15 mouse cellular contexts compared by ENCODE assay signal in the genomic region with DNA sequence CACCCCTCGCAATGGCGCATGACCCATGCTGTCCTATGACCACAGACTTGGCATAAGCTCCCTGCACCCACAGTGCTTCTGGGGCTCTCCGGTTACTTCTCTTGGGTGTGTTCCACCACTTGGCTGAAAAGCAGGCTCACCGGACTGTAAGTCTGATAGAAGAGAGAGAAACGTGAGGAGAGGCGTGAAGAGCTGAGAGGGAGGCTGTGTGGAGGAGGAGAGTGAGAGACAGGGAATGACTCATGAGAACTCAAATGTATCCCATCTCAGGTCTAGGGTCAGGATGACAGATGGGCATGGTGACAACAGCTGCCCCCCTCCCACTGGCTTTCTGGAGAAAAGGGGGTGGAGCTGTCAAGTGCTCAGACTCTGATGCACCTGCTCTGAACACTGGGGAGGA. TPM values are rescaled to one million over a fixed set of nuclear protein-coding genes. Genes with fewer than 3 reads are reported as not detected.
DNase-seq lines count a peak whose midpoint lies in the region; ATAC-seq and TF ChIP-seq lines count a peak whose summit lies in the region.
"Had no signal": no experiment of that assay in that cellular context is flagged by ENCODE, and none has a peak within 500 bp of the region (broad histone marks: within the 10 kb centered on the region; RNA-seq: fewer than 3 reads in every experiment).

No protein-coding gene starts in this region.

- no peaks in the 10 kb centered on the region for H3K36me3 ChIP-seq in hindbrain, embryonic 13.5 days
- no peaks in the 10 kb centered on the region for H3K36me3 ChIP-seq in hindbrain, embryonic 10.5 days
- H3K36me3 ChIP-seq in lung, postnatal 0 days (ENCODE audit: insufficient read depth, low read length), result no peaks in the 10 kb centered on the region
- H3K36me3 ChIP-seq: heart, embryonic 15.5 days; hindbrain, embryonic 12.5 days; liver, embryonic 12.5 days had no signal

- no peaks in the 10 kb centered on the region for H3K9me3 ChIP-seq in hindbrain, embryonic 13.5 days
- H3K9me3 ChIP-seq in hindbrain, embryonic 10.5 days, result no peaks in the 10 kb centered on the region
- H3K9me3 ChIP-seq in lung, postnatal 0 days (ENCODE audit: low read length), result no peaks in the 10 kb centered on the region
- H3K9me3 ChIP-seq: heart, embryonic 15.5 days; hindbrain, embryonic 12.5 days; liver, embryonic 12.5 days had no signal

- no peak for ATAC-seq in hindbrain, embryonic 13.5 days (ENCODE audit: low FRiP score)
- no peak for ATAC-seq in lung, postnatal 0 days
- ATAC-seq in erythroblast, adult 5-6 weeks (replicated peaks; ENCODE audit: low FRiP score, poor library complexity, severe bottlenecking), result no peak
- ATAC-seq: liver, embryonic 12.5 days had no signal

- H3K27me3 ChIP-seq in hindbrain, embryonic 13.5 days, result peaks cover 15% of the 10 kb centered on the region; the same call in 1 of the 2 replicates
- peaks cover 10% of the 10 kb centered on the region for H3K27me3 ChIP-seq in hindbrain, embryonic 10.5 days (ENCODE audit: insufficient read depth, poor library complexity, severe bottlenecking)
- no peaks in the 10 kb centered on the region for H3K27me3 ChIP-seq in lung, postnatal 0 days (replicated peaks; ENCODE audit: insufficient read depth, low read length)

- no peak overlapping the region for H3K4me2 ChIP-seq in hindbrain, embryonic 13.5 days
- H3K4me2 ChIP-seq in lung, postnatal 0 days (replicated peaks; ENCODE audit: low read depth, low read length), result no peak overlapping the region
- H3K4me2 ChIP-seq: heart, embryonic 15.5 days; hindbrain, embryonic 12.5 days; liver, embryonic 12.5 days had no signal

- intact Hi-C loops in left cerebral cortex, postnatal 36 days (cut with DNase I), result loop anchor here (2.0 kb wide), 1 partner anchor 29 kb away; no protein-coding TSS in a partner anchor

- H3K4me3 ChIP-seq in hindbrain, embryonic 13.5 days, result no peak overlapping the region
- no peak overlapping the region for H3K4me3 ChIP-seq in hindbrain, embryonic 10.5 days
- H3K4me3 ChIP-seq in lung, postnatal 0 days (ENCODE audit: low read depth, low read length), result no peak overlapping the region
- H3K4me3 ChIP-seq: heart, embryonic 15.5 days; hindbrain, embryonic 12.5 days; liver, embryonic 12.5 days had no signal

- no peak for DNase-seq in hindbrain, embryonic 10.5 days (ENCODE audit: low spot score)
- peak; percentile 10 for DNase-seq in lung, postnatal 36 days
- DNase-seq in lung, postnatal 0 days (ENCODE audit: low spot score), result no peak
- DNase-seq in left cerebral cortex, adult 18-20 months (ENCODE audit: low spot score in 2 of 2), result peak; percentile 63
- DNase-seq in left cerebral cortex, postnatal 36 days (ENCODE audit: low spot score in 2 of 2), result peak; percentile 70 to 74
- no peak for DNase-seq in spleen, postnatal 4 days (ENCODE audit: low spot score in 2 of 2)
- DNase-seq: kidney, adult 9 months; lung, postnatal 14 days; midbrain, embryonic 14.5 days had no signal

- TF ChIP-seq CTCF in lung, postnatal 0 days (IDR thresholded peaks at IDR 0.05), result no peak

- peak overlapping the region; percentile 43; the same call in 1 of the 2 replicates for H3K9ac ChIP-seq in hindbrain, embryonic 13.5 days
- H3K9ac ChIP-seq in lung, postnatal 0 days (replicated peaks; ENCODE audit: low read depth), result no peak overlapping the region
- H3K9ac ChIP-seq: heart, embryonic 15.5 days; hindbrain, embryonic 12.5 days; liver, embryonic 12.5 days had no signal

- peaks cover 21% of the 10 kb centered on the region for H3K4me1 ChIP-seq in hindbrain, embryonic 13.5 days (replicated peaks)
- peaks cover 21% of the 10 kb centered on the region for H3K4me1 ChIP-seq in hindbrain, embryonic 10.5 days (replicated peaks)
- H3K4me1 ChIP-seq in lung, postnatal 0 days (ENCODE audit: insufficient read depth, low read depth, low read length), result no peaks in the 10 kb centered on the region
- H3K4me1 ChIP-seq: liver, embryonic 12.5 days had no signal

- 76% methylated on average over 6 of the region's 6 CpGs for WGBS in hindbrain, embryonic 13.5 days
- 83% methylated on average over 6 of the region's 6 CpGs for WGBS in hindbrain, embryonic 10.5 days
- 55% methylated on average over 6 of the region's 6 CpGs for WGBS in lung, postnatal 0 days

- no peak overlapping the region for H3K27ac ChIP-seq in hindbrain, embryonic 13.5 days
- H3K27ac ChIP-seq in hindbrain, embryonic 10.5 days, result no peak overlapping the region
- no peak overlapping the region for H3K27ac ChIP-seq in lung, postnatal 0 days (ENCODE audit: low read length)
- H3K27ac ChIP-seq: heart, embryonic 15.5 days; hindbrain, embryonic 12.5 days; liver, embryonic 12.5 days had no signal

- TF ChIP-seq EP300 in lung, postnatal 0 days (IDR thresholded peaks at IDR 0.05), result no peak

RNA-seq across cellular contexts. Expression of gene Kcna6, which starts 34.5 kb away (rescaled TPM):
- polyA plus RNA-seq in hindbrain, embryonic 13.5 days (2015; fragmentation: Nextera tagmentation; extraction: Ambion mirVana), result 9.7 and 10.2 TPM in 2 replicates
- polyA plus RNA-seq in hindbrain, embryonic 10.5 days (2016; fragmentation: Nextera tagmentation; extraction: Ambion mirVana), result 5.7 and 6.7 TPM in 2 replicates
- polyA plus RNA-seq in lung, postnatal 0 days (2015; fragmentation: Nextera tagmentation; extraction: Ambion mirVana), result 0.20 and 0.21 TPM in 2 replicates
- total RNA-seq in left cerebral cortex, adult 18-20 months (2021), result 10 to 100 TPM; 63.3 to 65.8 TPM
- total RNA-seq in left cerebral cortex, postnatal 36 days (2021), result 10 to 100 TPM; 61.4 to 72.1 TPM
- not detected in 2 replicates for total RNA-seq in erythroblast, adult 5-6 weeks (2015; ENCODE audit: low replicate concordance)
- total RNA-seq in erythroblast, adult 5-6 weeks (2017; ENCODE audit: low replicate concordance), result not detected in 2 replicates

RNA-seq across cellular contexts. Expression of gene Kcna1, which starts 59.8 kb away (rescaled TPM):
- 2.9 and 3.2 TPM in 2 replicates for polyA plus RNA-seq in hindbrain, embryonic 13.5 days (2015; fragmentation: Nextera tagmentation; extraction: Ambion mirVana)
- 0.64 and 0.83 TPM in 2 replicates for polyA plus RNA-seq in hindbrain, embryonic 10.5 days (2016; fragmentation: Nextera tagmentation; extraction: Ambion mirVana)
- polyA plus RNA-seq in lung, postnatal 0 days (2015; fragmentation: Nextera tagmentation; extraction: Ambion mirVana), result 0.08 and 0.12 TPM in 2 replicates
- total RNA-seq in left cerebral cortex, adult 18-20 months (2021), result 100 to 1,000 TPM; 107 to 124 TPM
- 100 to 1,000 TPM; 117 to 124 TPM for total RNA-seq in left cerebral cortex, postnatal 36 days (2021)
- total RNA-seq in erythroblast, adult 5-6 weeks (2015; ENCODE audit: low replicate concordance), result not detected in 2 replicates
- total RNA-seq in erythroblast, adult 5-6 weeks (2017; ENCODE audit: low replicate concordance), result 0.17 TPM in 1 of 2 replicates, not detected in the other
- total RNA-seq: granulocyte monocyte progenitor cell, adult 5-6 weeks had no signal

Comparison
In these comparisons a context has a peak if more than half of its experiments do, and no peak if none do; other contexts are left out.
1. DNase-seq: peak in lung, postnatal 36 days (single experiment), left cerebral cortex, adult 18-20 months (2 of 2) and left cerebral cortex, postnatal 36 days (2 of 2); none in hindbrain, embryonic 10.5 days (single experiment), lung, postnatal 0 days (single experiment) and spleen, postnatal 4 days (0 of 2).
2. RNA of gene Kcna6, which starts 34.5 kb away (total RNA-seq): 61.4 to 72.1 TPM in left cerebral cortex, postnatal 36 days and 63.3 to 65.8 TPM in left cerebral cortex, adult 18-20 months; not detected in erythroblast, adult 5-6 weeks; every median in the first group is over 10 times any median in the second.
3. RNA of gene Kcna1, which starts 59.8 kb away (total RNA-seq): 107 to 124 TPM in left cerebral cortex, adult 18-20 months and 117 to 124 TPM in left cerebral cortex, postnatal 36 days; 0.17 TPM in erythroblast, adult 5-6 weeks; every median in the first group is over 10 times any median in the second.